Mouse (Mus musculus) ES-E14 (cell line): ENCODE data around the gene Sptbn1. TPM values are rescaled to one million over a fixed set of nuclear protein-coding genes. Genes with fewer than 3 reads are reported as not detected.

Experiments
- DNase-seq: peaks from one replicate; pipeline ENCODE4 v3.0.0-alpha.2; 2013; ENCODE audit warnings: low read depth, low spot score
- H3K27ac ChIP-seq: 2 replicates; pipeline ENCODE4 v1.5.1; 2012; ENCODE audit warnings: low read depth, mild to moderate bottlenecking, low read length, moderate library complexity, mixed read lengths; ENCODE audit not compliant: poor library complexity, insufficient read depth, severe bottlenecking
- H3K36me3 ChIP-seq: 2 replicates; pipeline ENCODE4 v1.6.1; 2012; ENCODE audit warnings: mild to moderate bottlenecking, low read length, moderate library complexity, mixed read lengths; ENCODE audit not compliant: control insufficient read depth, poor library complexity, insufficient read depth, severe bottlenecking
- H3K4me1 ChIP-seq, 2 experiments: fragments of 150-350 bp in 1 of 2; sonication (generic) in 1 of 2; 2 replicates each; pipeline ENCODE4 v1.6.1; 2012; ENCODE audit warnings: low read length in 2 of 2, mild to moderate bottlenecking in 1 of 2, mixed read lengths in 1 of 2; ENCODE audit not compliant: control insufficient read depth in 2 of 2, insufficient read depth in 2 of 2, poor library complexity in 1 of 2
- H3K4me3 ChIP-seq, 2 experiments: fragments of 150-350 bp in 1 of 2; sonication (generic) in 1 of 2; 2 replicates each; pipeline ENCODE4 v1.5.1; 2012; ENCODE audit warnings: low read length in 2 of 2, low read depth in 1 of 2, mild to moderate bottlenecking in 1 of 2, mixed read lengths in 1 of 2; ENCODE audit not compliant: insufficient read depth in 1 of 2, poor library complexity in 1 of 2, severe bottlenecking in 1 of 2
- H3K9ac ChIP-seq: 2 replicates; pipeline ENCODE4 v1.6.1; 2012; ENCODE audit warnings: low read depth, mild to moderate bottlenecking, low read length, mixed read lengths; ENCODE audit not compliant: poor library complexity, insufficient read depth, severe bottlenecking
- H3K9me3 ChIP-seq: fragments of 150-350 bp; sonication (generic); 2 replicates; pipeline ENCODE4 v1.6.1; 2012; ENCODE audit warnings: low read depth, mild to moderate bottlenecking, low read length; ENCODE audit not compliant: control insufficient read depth, insufficient read depth
- CHD2 ChIP-seq: IDR thresholded peaks from 2 replicates; pipeline ENCODE4 v1.6.1; 2014; ENCODE audit warnings: mild to moderate bottlenecking, low read depth, low read length, inconsistent platforms
- HCFC1 ChIP-seq: IDR thresholded peaks from 2 replicates; pipeline ENCODE4 v1.6.1; 2012; ENCODE audit warnings: low read length, inconsistent platforms, borderline replicate concordance; ENCODE audit not compliant: insufficient read depth
- MAFK ChIP-seq: IDR thresholded peaks from 2 replicates; pipeline ENCODE4 v1.6.1; 2014; ENCODE audit warnings: mild to moderate bottlenecking, low read depth, low read length, inconsistent platforms; ENCODE audit not compliant: insufficient read depth
- ZC3H11A ChIP-seq: IDR thresholded peaks from 2 replicates; pipeline ENCODE4 v1.6.1; 2012; ENCODE audit warnings: low read depth, mild to moderate bottlenecking, inconsistent platforms, low read length, borderline replicate concordance
- ZNF384 ChIP-seq: IDR thresholded peaks from 2 replicates; pipeline ENCODE4 v1.6.1; 2012; ENCODE audit warnings: low read depth, low read length, inconsistent platforms
- in situ Hi-C, 2 experiments: fragments of 600-800 bp; cut with MboI; formaldehyde crosslinking; loops; one replicate each; pipeline ENCODE4 v1.15.1; 2025; ENCODE audit warnings: low sequenced_read_pairs in 2 of 2, inconsistent platforms in 1 of 2; ENCODE audit not compliant: unreplicated experiment in 2 of 2
- total RNA-seq: library from RNA; depleted of rRNA; stranded (reverse); fragments of 300-350 nt; gene quantifications from 2 replicates; pipeline ENCODE4 v1.2.3, GENCODE M21; 2012

Gene Sptbn1
- total RNA-seq, 1 experiment = 243 TPM

- TF ChIP-seq ZNF384 (no peak), CHD2 (no peak), ZC3H11A (no peak), MAFK (no peak), HCFC1 (no peak)
- in situ Hi-C loops = no loop called here
Observed at GRCm38 (mm10) chr11:30289470-30290431, 21.8 kb upstream of the Sptbn1 start.

DNA sequence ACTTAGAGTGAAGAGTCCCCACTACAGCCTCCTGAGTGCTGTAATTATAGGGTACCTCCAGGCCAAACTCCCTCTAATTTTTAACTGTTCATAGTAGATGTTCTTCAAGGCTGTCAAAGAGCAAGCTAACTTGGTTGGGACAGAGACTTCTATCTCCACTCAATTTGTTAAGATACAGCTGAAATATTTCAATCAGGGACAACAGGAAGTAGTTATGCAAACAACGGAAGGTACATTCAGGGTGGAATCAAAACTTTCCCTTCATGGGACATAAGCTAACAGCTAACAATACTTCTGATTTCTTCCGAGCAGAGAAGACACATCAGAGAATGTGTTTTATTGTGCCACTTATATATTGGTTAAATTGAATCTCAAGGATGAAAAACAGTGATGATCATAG, 20.1 kb upstream of the Sptbn1 start:
- no peak for DNase-seq
- Histone ChIP-seq H3K4me1 (peaks cover 3 to 10% of the 10 kb centered on the region in 2 experiments), H3K4me3 (no peak overlapping the region), H3K36me3 (no peaks in the 10 kb centered on the region), H3K27ac (no peak overlapping the region), H3K9me3 (no peaks in the 10 kb centered on the region), H3K9ac (no peak overlapping the region)
- in situ Hi-C loops = no loop called here
- TF ChIP-seq ZC3H11A (no peak), HCFC1 (no peak), CHD2 (no peak), MAFK (no peak), ZNF384 (no peak)

More at GRCm38 (mm10) chr11:30289470-30290431, 21.8 kb upstream of the Sptbn1 start:
- H3K36me3 ChIP-seq = no peaks in the 10 kb centered on the region
- no peak overlapping the region for H3K27ac ChIP-seq
- H3K9me3 ChIP-seq = no peaks in the 10 kb centered on the region
- no peak overlapping the region for H3K9ac ChIP-seq
- DNase-seq = no peak
- peaks cover 3 to 10% of the 10 kb centered on the region in 2 experiments for H3K4me1 ChIP-seq
- no peak overlapping the region for H3K4me3 ChIP-seq

DNA sequence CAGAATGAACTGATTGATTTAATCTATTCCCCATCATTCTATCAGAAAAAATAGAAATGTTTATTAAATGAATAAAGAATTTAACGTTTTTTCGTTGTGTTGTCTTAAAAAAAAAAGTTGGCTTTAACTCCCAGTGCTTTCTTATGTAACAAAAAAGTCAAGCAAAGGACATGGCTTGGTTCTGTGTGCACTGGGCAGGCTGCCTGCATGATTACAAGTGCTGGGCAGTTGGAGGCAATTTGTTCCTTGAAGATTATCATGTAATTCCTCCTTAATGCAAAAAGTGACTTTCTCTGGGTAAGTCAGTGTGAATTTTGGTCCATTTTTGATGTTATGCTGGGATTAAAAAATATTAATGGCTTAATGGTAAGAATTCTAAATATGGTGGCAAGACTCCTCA, 15.7 kb upstream of the Sptbn1 start:
- TF ChIP-seq ZNF384 (no peak), ZC3H11A (no peak), MAFK (no peak), CHD2 (no peak), HCFC1 (no peak)
- Histone ChIP-seq H3K27ac (no peak overlapping the region), H3K36me3 (no peaks in the 10 kb centered on the region), H3K9ac (no peak overlapping the region), H3K9me3 (no peaks in the 10 kb centered on the region), H3K4me3 (no peak overlapping the region), H3K4me1 (peaks cover 0 to 4% of the 10 kb centered on the region in 2 experiments; a peak in 1 of 4 replicates)
- no peak for DNase-seq
- in situ Hi-C loops = no loop called here

GRCm38 (mm10) chr11:30281096-30281495, 13.1 kb upstream of the Sptbn1 start:
- in situ Hi-C loops = no loop called here
- DNase-seq = no peak
- Histone ChIP-seq H3K27ac (no peak overlapping the region), H3K9me3 (no peaks in the 10 kb centered on the region), H3K36me3 (no peaks in the 10 kb centered on the region), H3K4me1 (peaks cover 0 to 4% of the 10 kb centered on the region in 2 experiments; a peak in 1 of 4 replicates), H3K4me3 (no peak overlapping the region), H3K9ac (no peak overlapping the region)
- no peak for TF ChIP-seq ZNF384
- no peak for TF ChIP-seq HCFC1
- TF ChIP-seq ZC3H11A = no peak
- TF ChIP-seq MAFK = no peak
- no peak for TF ChIP-seq CHD2
